Mouse (Mus musculus): ENCODE data around the gene Cyp2c23. TPM values are rescaled to one million over a fixed set of nuclear protein-coding genes. Genes with fewer than 3 reads are reported as not detected.

Cyp2c23 gene
- polyA plus RNA-seq, 1 experiment from 2014 or later: 0.11 TPM

- 79% methylated on average over 4 of the region's 4 CpGs for WGBS
- Histone ChIP-seq H3K36me3 (peaks cover 42% of the 10 kb centered on the region), H3K9me3 (no peaks in the 10 kb centered on the region)
Observed at GRCm38 (mm10) chr19:44055173-44055826, 26.3 kb upstream of the Cyp2c23 start.

GRCm38 (mm10) chr19:44050388-44050787 is 21.4 kb upstream of the Cyp2c23 start:
- Histone ChIP-seq H3K36me3 (peaks cover 27% of the 10 kb centered on the region), H3K4me3 (no peak overlapping the region), H3K27ac (no peak overlapping the region), H3K9me3 (no peaks in the 10 kb centered on the region), H3K4me1 (no peaks in the 10 kb centered on the region), H3K27me3 (ENCODE audit: insufficient read depth, poor library complexity, severe bottlenecking) (no peaks in the 10 kb centered on the region)
- no peak for DNase-seq (ENCODE audit: low spot score)
- WGBS: 79% methylated on average over 4 of the region's 4 CpGs

More at GRCm38 (mm10) chr19:44055173-44055826, 26.3 kb upstream of the Cyp2c23 start:
- no peak overlapping the region for H3K27ac ChIP-seq
- no peak for DNase-seq (ENCODE audit: low spot score)
- H3K4me3 ChIP-seq: no peak overlapping the region
- no peaks in the 10 kb centered on the region for H3K4me1 ChIP-seq
- H3K27me3 ChIP-seq (ENCODE audit: insufficient read depth, poor library complexity, severe bottlenecking): no peaks in the 10 kb centered on the region

GRCm38 (mm10) chr19:44049282-44049681 is 20.3 kb upstream of the Cyp2c23 start:
- 74% methylated on average over 3 of the region's 3 CpGs for WGBS
- Histone ChIP-seq H3K4me3 (no peak overlapping the region), H3K27me3 (ENCODE audit: insufficient read depth, poor library complexity, severe bottlenecking) (no peaks in the 10 kb centered on the region), H3K9me3 (no peaks in the 10 kb centered on the region), H3K27ac (no peak overlapping the region), H3K36me3 (peaks cover 24% of the 10 kb centered on the region), H3K4me1 (no peaks in the 10 kb centered on the region)
- DNase-seq (ENCODE audit: low spot score): no peak

- H3K36me3 ChIP-seq: peaks cover 13% of the 10 kb centered on the region
- WGBS: 79% methylated on average over 3 of the region's 3 CpGs
- no peak for DNase-seq (ENCODE audit: low spot score)
- no peak overlapping the region for H3K4me3 ChIP-seq
- H3K27me3 ChIP-seq (ENCODE audit: insufficient read depth, poor library complexity, severe bottlenecking): no peaks in the 10 kb centered on the region
- no peaks in the 10 kb centered on the region for H3K4me1 ChIP-seq
- H3K9me3 ChIP-seq: no peaks in the 10 kb centered on the region
- no peak overlapping the region for H3K27ac ChIP-seq
Observed at GRCm38 (mm10) chr19:44045847-44046246, 16.8 kb upstream of the Cyp2c23 start.

- H3K4me3 ChIP-seq: no peak overlapping the region
- 80% methylated on average over 5 of the region's 5 CpGs for WGBS
- DNase-seq (ENCODE audit: low spot score): no peak
- H3K27me3 ChIP-seq (ENCODE audit: insufficient read depth, poor library complexity, severe bottlenecking): no peaks in the 10 kb centered on the region
- no peaks in the 10 kb centered on the region for H3K4me1 ChIP-seq
- H3K27ac ChIP-seq: no peak overlapping the region
- H3K36me3 ChIP-seq: peaks cover 29% of the 10 kb centered on the region
- no peaks in the 10 kb centered on the region for H3K9me3 ChIP-seq
Observed at GRCm38 (mm10) chr19:44042121-44042520, 13.1 kb upstream of the Cyp2c23 start.

GRCm38 (mm10) chr19:44033396-44033795 is 4.4 kb upstream of the Cyp2c23 start:
- no peak for DNase-seq (ENCODE audit: low spot score)
- 90% methylated on average over 5 of the region's 5 CpGs for WGBS
- Histone ChIP-seq H3K9me3 (no peaks in the 10 kb centered on the region), H3K36me3 (peaks cover 15% of the 10 kb centered on the region), H3K4me3 (no peak overlapping the region), H3K27ac (no peak overlapping the region), H3K27me3 (ENCODE audit: insufficient read depth, poor library complexity, severe bottlenecking) (no peaks in the 10 kb centered on the region), H3K4me1 (peaks cover 4% of the 10 kb centered on the region; the same call in 1 of the 2 replicates)

- Histone ChIP-seq H3K27me3 (ENCODE audit: insufficient read depth, poor library complexity, severe bottlenecking) (no peaks in the 10 kb centered on the region), H3K36me3 (peaks cover 12% of the 10 kb centered on the region; the same call in 1 of the 2 replicates), H3K4me1 (peaks cover 4% of the 10 kb centered on the region; the same call in 1 of the 2 replicates), H3K9me3 (no peaks in the 10 kb centered on the region), H3K27ac (no peak overlapping the region), H3K4me3 (no peak overlapping the region)
- no peak for DNase-seq (ENCODE audit: low spot score)
- WGBS: 82% methylated on average over 11 of the region's 11 CpGs
Observed at GRCm38 (mm10) chr19:44032046-44032744, 3.2 kb upstream of the Cyp2c23 start.

- no peak for DNase-seq (ENCODE audit: low spot score)
- H3K4me1 ChIP-seq: peaks cover 7% of the 10 kb centered on the region
- H3K9me3 ChIP-seq: no peaks in the 10 kb centered on the region
- no peaks in the 10 kb centered on the region for H3K27me3 ChIP-seq (ENCODE audit: insufficient read depth, poor library complexity, severe bottlenecking)
- no peak overlapping the region for H3K4me3 ChIP-seq
- no peaks in the 10 kb centered on the region for H3K36me3 ChIP-seq
- no peak overlapping the region for H3K27ac ChIP-seq
- 84% methylated on average over 5 of the region's 5 CpGs for WGBS
Observed at GRCm38 (mm10) chr19:44030024-44030423, 1.0 kb upstream of the Cyp2c23 start.

GRCm38 (mm10) chr19:44026956-44027530 is 2.0 kb downstream of the Cyp2c23 start:
- WGBS: 51% methylated on average over 8 of the region's 8 CpGs

GRCm38 (mm10) chr19:44024921-44025585 is 4.0 kb downstream of the Cyp2c23 start:
- DNase-seq (ENCODE audit: low spot score): no peak
- H3K9me3 ChIP-seq: no peaks in the 10 kb centered on the region
- H3K36me3 ChIP-seq: no peaks in the 10 kb centered on the region
- H3K27me3 ChIP-seq (ENCODE audit: insufficient read depth, poor library complexity, severe bottlenecking): no peaks in the 10 kb centered on the region
- 85% methylated on average over 13 of the region's 13 CpGs for WGBS
- no peak overlapping the region for H3K4me3 ChIP-seq
- H3K4me1 ChIP-seq: peaks cover 7% of the 10 kb centered on the region
- no peak overlapping the region for H3K27ac ChIP-seq

More at GRCm38 (mm10) chr19:44026956-44027530, 2.0 kb downstream of the Cyp2c23 start:
- Histone ChIP-seq H3K27ac (no peak overlapping the region), H3K27me3 (ENCODE audit: insufficient read depth, poor library complexity, severe bottlenecking) (no peaks in the 10 kb centered on the region), H3K4me1 (peaks cover 7% of the 10 kb centered on the region), H3K4me3 (no peak overlapping the region), H3K36me3 (no peaks in the 10 kb centered on the region), H3K9me3 (no peaks in the 10 kb centered on the region)
- no peak for DNase-seq (ENCODE audit: low spot score)

GRCm38 (mm10) chr19:44023066-44023465 is 5.9 kb downstream of the Cyp2c23 start:
- Histone ChIP-seq H3K9me3 (no peaks in the 10 kb centered on the region), H3K4me3 (no peak overlapping the region), H3K4me1 (peaks cover 7% of the 10 kb centered on the region), H3K27me3 (ENCODE audit: insufficient read depth, poor library complexity, severe bottlenecking) (no peaks in the 10 kb centered on the region), H3K36me3 (no peaks in the 10 kb centered on the region), H3K27ac (no peak overlapping the region)
- 63% methylated on average over 5 of the region's 5 CpGs for WGBS
- DNase-seq (ENCODE audit: low spot score): peak; percentile 56

- Histone ChIP-seq H3K4me1 (peaks cover 3% of the 10 kb centered on the region; the same call in 1 of the 2 replicates), H3K9me3 (no peaks in the 10 kb centered on the region), H3K27me3 (ENCODE audit: insufficient read depth, poor library complexity, severe bottlenecking) (no peaks in the 10 kb centered on the region), H3K27ac (no peak overlapping the region), H3K36me3 (no peaks in the 10 kb centered on the region), H3K4me3 (no peak overlapping the region)
- peak; percentile 45 for DNase-seq (ENCODE audit: low spot score)
- 85% methylated on average over 4 of the region's 4 CpGs for WGBS
Observed at GRCm38 (mm10) chr19:44021502-44021901, 7.5 kb downstream of the Cyp2c23 start.

GRCm38 (mm10) chr19:44019739-44020138 is 9.3 kb downstream of the Cyp2c23 start:
- 57% methylated on average over 7 of the region's 7 CpGs for WGBS
- DNase-seq (ENCODE audit: low spot score): peak; percentile 56
- no peak overlapping the region for H3K27ac ChIP-seq

More at GRCm38 (mm10) chr19:44019739-44020138, 9.3 kb downstream of the Cyp2c23 start:
- H3K4me1 ChIP-seq: 0 out of 2 replicates have a peak, but pooled peaks cover 2% of the 10 kb centered on the region
- no peaks in the 10 kb centered on the region for H3K9me3 ChIP-seq
- H3K27me3 ChIP-seq (ENCODE audit: insufficient read depth, poor library complexity, severe bottlenecking): no peaks in the 10 kb centered on the region
- no peaks in the 10 kb centered on the region for H3K36me3 ChIP-seq
- H3K4me3 ChIP-seq: no peak overlapping the region

All from heart, embryonic 10.5 days (tissue).